Mouse (Mus musculus): ENCODE measurements around the gene Fars2. TPM values are rescaled to one million over a fixed set of nuclear protein-coding genes. Genes with fewer than 3 reads are reported as not detected.
"Not testable (repeated sequence)": the region's sequence is repeated elsewhere in the genome, so short reads cannot be mapped to it uniquely, and the experiment has no call there.

Fars2 gene
- polyA plus RNA-seq, 1 experiment: 42.6 TPM

GRCm38 (mm10) chr13:36416546-36416945, 299.3 kb downstream of the Fars2 start:
- WGBS: 73% methylated on average over 4 of the region's 4 CpGs
- TF ChIP-seq CTCF (IDR thresholded peaks at IDR 0.05; ENCODE audit: extremely low read depth, insufficient read length, insufficient replicate concordance, low read depth, low read length) (no peak), POLR2A (IDR thresholded peaks at IDR 0.05; ENCODE audit: low read depth, low read length) (no peak)
- Histone ChIP-seq H3K36me3 (ENCODE audit: control insufficient read depth, insufficient read depth, low read length) (no peaks in the 10 kb centered on the region), H3K4me1 (ENCODE audit: control insufficient read depth, insufficient read depth, insufficient read length, low read length) (no peaks in the 10 kb centered on the region), H3K27me3 (ENCODE audit: control insufficient read depth, insufficient read depth, low read length) (no peaks in the 10 kb centered on the region), H3K27ac (ENCODE audit: insufficient read depth, low read depth, low read length) (no peak overlapping the region), H3K4me3 (ENCODE audit: low read depth, low read length) (no peak overlapping the region)

- Histone ChIP-seq H3K27ac (ENCODE audit: insufficient read depth, low read depth, low read length) (no peak overlapping the region), H3K36me3 (ENCODE audit: control insufficient read depth, insufficient read depth, low read length) (no peaks in the 10 kb centered on the region), H3K4me3 (ENCODE audit: low read depth, low read length) (no peak overlapping the region), H3K27me3 (ENCODE audit: control insufficient read depth, insufficient read depth, low read length) (no peaks in the 10 kb centered on the region), H3K4me1 (ENCODE audit: control insufficient read depth, insufficient read depth, insufficient read length, low read length) (no peaks in the 10 kb centered on the region)
- TF ChIP-seq CTCF (IDR thresholded peaks at IDR 0.05; ENCODE audit: extremely low read depth, insufficient read length, insufficient replicate concordance, low read depth, low read length) (no peak; the same call in 1 of the 2 replicates), POLR2A (IDR thresholded peaks at IDR 0.05; ENCODE audit: low read depth, low read length) (no peak)
These were observed 302.1 kb downstream of the Fars2 start for GRCm38 (mm10) chr13:36419357-36419756.

GRCm38 (mm10) chr13:36422446-36422845, 305.2 kb downstream of the Fars2 start:
- no peaks in the 10 kb centered on the region for H3K27me3 ChIP-seq (ENCODE audit: control insufficient read depth, insufficient read depth, low read length)
- H3K36me3 ChIP-seq (ENCODE audit: control insufficient read depth, insufficient read depth, low read length): no peaks in the 10 kb centered on the region
- H3K27ac ChIP-seq (ENCODE audit: insufficient read depth, low read depth, low read length): no peak overlapping the region
- 75% methylated on average over 3 of the region's 3 CpGs for WGBS
- no peaks in the 10 kb centered on the region for H3K4me1 ChIP-seq (ENCODE audit: control insufficient read depth, insufficient read depth, insufficient read length, low read length)
- H3K4me3 ChIP-seq (ENCODE audit: low read depth, low read length): no peak overlapping the region
- TF ChIP-seq CTCF (IDR thresholded peaks at IDR 0.05; ENCODE audit: extremely low read depth, insufficient read length, insufficient replicate concordance, low read depth, low read length): no peak
- no peak for TF ChIP-seq POLR2A (IDR thresholded peaks at IDR 0.05; ENCODE audit: low read depth, low read length)

GRCm38 (mm10) chr13:36425824-36426705, 308.9 kb downstream of the Fars2 start:
- not testable (repeated sequence) for H3K36me3 ChIP-seq (ENCODE audit: control insufficient read depth, insufficient read depth, low read length); H3K27ac ChIP-seq (ENCODE audit: insufficient read depth, low read depth, low read length); H3K4me1 ChIP-seq (ENCODE audit: control insufficient read depth, insufficient read depth, insufficient read length, low read length); H3K27me3 ChIP-seq (ENCODE audit: control insufficient read depth, insufficient read depth, low read length); H3K4me3 ChIP-seq (ENCODE audit: low read depth, low read length)
- WGBS: 80% methylated on average over 17 of the region's 17 CpGs

GRCm38 (mm10) chr13:36429500-36430189, 312.4 kb downstream of the Fars2 start:
- Histone ChIP-seq H3K4me3 (ENCODE audit: low read depth, low read length) (no peak overlapping the region), H3K27me3 (ENCODE audit: control insufficient read depth, insufficient read depth, low read length) (no peaks in the 10 kb centered on the region), H3K4me1 (ENCODE audit: control insufficient read depth, insufficient read depth, insufficient read length, low read length) (no peaks in the 10 kb centered on the region), H3K27ac (ENCODE audit: insufficient read depth, low read depth, low read length) (no peak overlapping the region), H3K36me3 (ENCODE audit: control insufficient read depth, insufficient read depth, low read length) (no peaks in the 10 kb centered on the region)
- 47% methylated on average over 7 of the region's 7 CpGs for WGBS
- TF ChIP-seq CTCF (IDR thresholded peaks at IDR 0.05; ENCODE audit: extremely low read depth, insufficient read length, insufficient replicate concordance, low read depth, low read length): no peak
- TF ChIP-seq POLR2A (IDR thresholded peaks at IDR 0.05; ENCODE audit: low read depth, low read length): no peak

- no peak for TF ChIP-seq CTCF (IDR thresholded peaks at IDR 0.05; ENCODE audit: extremely low read depth, insufficient read length, insufficient replicate concordance, low read depth, low read length)
- TF ChIP-seq POLR2A (IDR thresholded peaks at IDR 0.05; ENCODE audit: low read depth, low read length): no peak
- Histone ChIP-seq H3K27me3 (ENCODE audit: control insufficient read depth, insufficient read depth, low read length) (no peaks in the 10 kb centered on the region), H3K4me3 (ENCODE audit: low read depth, low read length) (no peak overlapping the region), H3K27ac (ENCODE audit: insufficient read depth, low read depth, low read length) (no peak overlapping the region), H3K4me1 (ENCODE audit: control insufficient read depth, insufficient read depth, insufficient read length, low read length) (no peaks in the 10 kb centered on the region), H3K36me3 (ENCODE audit: control insufficient read depth, insufficient read depth, low read length) (no peaks in the 10 kb centered on the region)
- 83% methylated on average over 6 of the region's 6 CpGs for WGBS
These were observed 313.4 kb downstream of the Fars2 start for GRCm38 (mm10) chr13:36430420-36431114.

- H3K27me3 ChIP-seq (ENCODE audit: control insufficient read depth, insufficient read depth, low read length): no peaks in the 10 kb centered on the region
- no peak overlapping the region for H3K27ac ChIP-seq (ENCODE audit: insufficient read depth, low read depth, low read length)
- no peak overlapping the region for H3K4me3 ChIP-seq (ENCODE audit: low read depth, low read length)
- no peaks in the 10 kb centered on the region for H3K36me3 ChIP-seq (ENCODE audit: control insufficient read depth, insufficient read depth, low read length)
- 83% methylated on average over 8 of the region's 8 CpGs for WGBS
- TF ChIP-seq CTCF (IDR thresholded peaks at IDR 0.05; ENCODE audit: extremely low read depth, insufficient read length, insufficient replicate concordance, low read depth, low read length) (no peak), POLR2A (IDR thresholded peaks at IDR 0.05; ENCODE audit: low read depth, low read length) (no peak)
- H3K4me1 ChIP-seq (ENCODE audit: control insufficient read depth, insufficient read depth, insufficient read length, low read length): no peaks in the 10 kb centered on the region
These were observed 314.8 kb downstream of the Fars2 start for GRCm38 (mm10) chr13:36431974-36432518.

All from small intestine, adult 2 months (tissue).